Mouse (Mus musculus): Measurements from ENCODE around the gene Tubgcp2. TPM values are rescaled to one million over a fixed set of nuclear protein-coding genes. Genes with fewer than 3 reads are reported as not detected.

The Tubgcp2 gene
- total RNA-seq, 2 experiments from 2014 or later, result 24.0 to 35.2 TPM

GRCm38 (mm10) chr7:139951991-139952633 lies 84.4 kb downstream of the Tubgcp2 start:
- no peak for ATAC-seq (replicated peaks; ENCODE audit: poor library complexity)

DNA sequence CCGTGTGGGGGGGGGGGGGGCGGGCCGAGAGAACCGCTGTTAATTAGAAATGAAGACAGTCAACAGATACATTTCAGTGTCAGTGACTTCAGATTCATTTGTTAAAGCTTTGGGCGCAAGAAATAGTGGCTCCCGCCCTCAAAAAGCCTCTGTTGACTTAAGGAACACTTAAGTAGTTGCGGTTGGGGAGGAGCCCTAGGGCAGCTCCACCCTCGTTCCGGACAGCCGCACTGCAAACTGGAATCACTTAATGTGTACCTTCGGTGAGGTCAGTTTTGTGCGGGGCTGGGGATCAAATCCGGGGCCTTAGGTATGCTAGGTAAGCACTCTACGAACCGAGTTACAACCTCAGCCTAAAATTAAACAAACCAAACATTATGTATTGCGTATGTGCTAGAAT lies 85.4 kb downstream of the Tubgcp2 start:
- peak; percentile 55 for ATAC-seq (replicated peaks; ENCODE audit: poor library complexity)

DNA sequence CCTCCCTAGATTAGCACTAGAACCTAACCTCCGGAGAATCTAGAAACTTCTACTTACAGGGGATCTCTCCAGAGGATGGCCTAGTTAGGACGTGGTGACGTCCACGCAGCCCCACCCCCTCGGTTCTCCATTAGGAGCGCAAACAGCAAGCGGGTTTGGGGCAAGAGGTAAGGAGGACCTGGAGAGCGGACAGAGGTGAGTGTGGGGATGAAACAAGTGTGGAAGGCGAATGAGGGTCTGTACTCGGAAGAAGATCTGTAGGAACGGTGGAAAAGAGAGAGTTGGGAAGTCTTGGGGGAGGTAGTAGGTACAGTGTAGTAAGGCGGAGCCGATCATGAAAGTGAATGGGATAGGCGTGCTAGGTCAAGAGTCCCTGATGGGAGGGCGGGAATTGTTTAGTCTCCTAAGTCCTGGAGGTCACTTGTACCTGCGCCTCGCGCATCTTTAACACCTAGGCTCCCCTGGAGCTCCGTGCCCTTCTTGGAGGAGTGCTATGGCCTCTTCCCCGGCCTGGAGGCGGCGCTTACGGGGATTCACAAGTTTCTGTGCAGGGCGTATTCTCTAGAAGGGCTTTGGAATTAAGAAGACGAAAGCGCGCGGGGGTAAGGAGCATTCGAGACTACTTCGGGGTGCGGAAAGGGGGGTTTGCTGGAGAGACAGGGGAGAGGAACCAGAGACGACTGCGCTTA lies 86.0 kb downstream of the Tubgcp2 start:
- ATAC-seq (replicated peaks; ENCODE audit: poor library complexity), result peak; percentile 64

GRCm38 (mm10) chr7:139949893-139950282 lies 86.6 kb downstream of the Tubgcp2 start:
- ATAC-seq (replicated peaks; ENCODE audit: poor library complexity), result peak; percentile 76

- ATAC-seq (replicated peaks; ENCODE audit: poor library complexity), result no peak
Observed at GRCm38 (mm10) chr7:139946032-139946431, 90.4 kb downstream of the Tubgcp2 start.

Other genes starting within 250 kb of the Tubgcp2 start
- gene Adgra1, start 202.5 kb downstream of the Tubgcp2 start, total RNA-seq (2015), result not detected in 2 replicates
- gene Adgra1, start 202.5 kb downstream of the Tubgcp2 start, total RNA-seq (2017), result not detected in 2 replicates
- gene Kndc1, start 142.0 kb downstream of the Tubgcp2 start, total RNA-seq (2015), result not detected in 2 replicates
- not detected in 2 replicates for gene Kndc1, start 142.0 kb downstream of the Tubgcp2 start, total RNA-seq (2017)
- gene Utf1, start 92.9 kb downstream of the Tubgcp2 start, total RNA-seq (2015), result not detected in 2 replicates
- not detected in 2 replicates for gene Utf1, start 92.9 kb downstream of the Tubgcp2 start, total RNA-seq (2017)
- gene 6430531B16Rik, start 57.9 kb downstream of the Tubgcp2 start, total RNA-seq (2015), result 0.10 and 0.27 TPM in 2 replicates
- gene 6430531B16Rik, start 57.9 kb downstream of the Tubgcp2 start, total RNA-seq (2017), result 0.57 TPM in 1 of 2 replicates, not detected in the other
- 1.3 and 1.9 TPM in 2 replicates for gene Adam8, start 44.1 kb downstream of the Tubgcp2 start, total RNA-seq (2015)
- 1.3 and 1.7 TPM in 2 replicates for gene Adam8, start 44.1 kb downstream of the Tubgcp2 start, total RNA-seq (2017)
- gene Zfp511, start 278 bp downstream of the Tubgcp2 start, total RNA-seq (2015), result 32.2 and 34.8 TPM in 2 replicates
- gene Zfp511, start 278 bp downstream of the Tubgcp2 start, total RNA-seq (2017), result 21.0 and 21.1 TPM in 2 replicates
- gene Msx3, start 12.4 kb upstream of the Tubgcp2 start, total RNA-seq (2015), result not detected in 2 replicates
- not detected in 2 replicates for gene Msx3, start 12.4 kb upstream of the Tubgcp2 start, total RNA-seq (2017)
- gene Caly, start 45.9 kb upstream of the Tubgcp2 start, total RNA-seq (2015), result not detected in 2 replicates
- not detected in 2 replicates for gene Caly, start 45.9 kb upstream of the Tubgcp2 start, total RNA-seq (2017)
- not detected in 2 replicates for gene Prap1, start 56.7 kb upstream of the Tubgcp2 start, total RNA-seq (2015)
- gene Prap1, start 56.7 kb upstream of the Tubgcp2 start, total RNA-seq (2017), result not detected in 2 replicates
- 6.9 and 7.9 TPM in 2 replicates for gene Fuom, start 65.8 kb upstream of the Tubgcp2 start, total RNA-seq (2015)
- gene Fuom, start 65.8 kb upstream of the Tubgcp2 start, total RNA-seq (2017), result 10.8 and 11.5 TPM in 2 replicates
- gene Paox, start 79.1 kb upstream of the Tubgcp2 start, total RNA-seq (2015), result 26.1 and 31.7 TPM in 2 replicates
- gene Paox, start 79.1 kb upstream of the Tubgcp2 start, total RNA-seq (2017), result 15.7 and 23.4 TPM in 2 replicates
- 108 and 109 TPM in 2 replicates for gene Echs1, start 79.8 kb upstream of the Tubgcp2 start, total RNA-seq (2015)
- gene Echs1, start 79.8 kb upstream of the Tubgcp2 start, total RNA-seq (2017), result 95.5 and 147 TPM in 2 replicates
- gene Mtg1, start 100.9 kb upstream of the Tubgcp2 start, total RNA-seq (2015), result 23.8 and 29.2 TPM in 2 replicates
- gene Mtg1, start 100.9 kb upstream of the Tubgcp2 start, total RNA-seq (2017), result 10.4 and 11.4 TPM in 2 replicates
- gene Sprn, start 118.2 kb upstream of the Tubgcp2 start, total RNA-seq (2015), result not detected in 2 replicates
- gene Sprn, start 118.2 kb upstream of the Tubgcp2 start, total RNA-seq (2017), result not detected in 2 replicates
- gene Olfr522, start 128.1 kb upstream of the Tubgcp2 start, total RNA-seq (2015), result not detected in 2 replicates
- gene Olfr522, start 128.1 kb upstream of the Tubgcp2 start, total RNA-seq (2017), result not detected in 2 replicates
- not detected in 2 replicates for gene Olfr523, start 136.5 kb upstream of the Tubgcp2 start, total RNA-seq (2015)
- gene Olfr523, start 136.5 kb upstream of the Tubgcp2 start, total RNA-seq (2017), result not detected in 2 replicates
- gene Olfr524, start 169.3 kb upstream of the Tubgcp2 start, total RNA-seq (2015), result not detected in 2 replicates
- gene Olfr524, start 169.3 kb upstream of the Tubgcp2 start, total RNA-seq (2017), result not detected in 2 replicates
- not detected in 2 replicates for gene Cd163l1, start 181.6 kb upstream of the Tubgcp2 start, total RNA-seq (2015)
- 0.21 TPM in 1 of 2 replicates, not detected in the other for gene Cd163l1, start 181.6 kb upstream of the Tubgcp2 start, total RNA-seq (2017)
- gene 5830411N06Rik, start 210.6 kb upstream of the Tubgcp2 start, total RNA-seq (2015), result not detected in 2 replicates
- not detected in 2 replicates for gene 5830411N06Rik, start 210.6 kb upstream of the Tubgcp2 start, total RNA-seq (2017)

Data from megakaryocyte progenitor cell, adult 5-6 weeks (primary cell).